Mouse (Mus musculus) hindbrain, postnatal 0 days (tissue): ENCODE data around the gene Naa35. TPM values are rescaled to one million over a fixed set of nuclear protein-coding genes. Genes with fewer than 3 reads are reported as not detected.

Source experiments
- ATAC-seq: fragments of 200-750 bp; cut with Nextera tagmentation; 2 replicates; pipeline ENCODE4 v1.8.0; 2017; ENCODE audit warnings: mild to moderate bottlenecking, moderate TSS enrichment, moderate library complexity
- DNase-seq: peaks from one replicate; pipeline ENCODE4 v3.0.0-alpha.2; 2015; ENCODE audit warnings: low spot score
- H3K27ac ChIP-seq: fragments of 300-500 bp; sonication (generic); 2 replicates; pipeline ENCODE4 v1.5.1; 2014; ENCODE audit warnings: mild to moderate bottlenecking
- H3K27me3 ChIP-seq: fragments of 300-500 bp; sonication (generic); 2 replicates; pipeline ENCODE4 v1.6.1; 2014; ENCODE audit warnings: low read length, mixed read lengths; ENCODE audit not compliant: insufficient read depth
- H3K36me3 ChIP-seq: fragments of 300-500 bp; sonication (generic); 2 replicates; pipeline ENCODE4 v1.6.1; 2014; ENCODE audit warnings: low read length, mixed read lengths; ENCODE audit not compliant: insufficient read depth
- H3K4me1 ChIP-seq: fragments of 300-500 bp; sonication (generic); 2 replicates; pipeline ENCODE4 v1.6.1; 2014; ENCODE audit warnings: antibody characterized with exemption, low read length, mixed read lengths; ENCODE audit not compliant: insufficient read depth
- H3K4me2 ChIP-seq: fragments of 300-500 bp; sonication (generic); 2 replicates; pipeline ENCODE4 v1.6.1; 2014; ENCODE audit warnings: low read depth, mild to moderate bottlenecking, low read length, moderate library complexity, mixed read lengths
- H3K4me3 ChIP-seq: fragments of 300-500 bp; sonication (generic); 2 replicates; pipeline ENCODE4 v1.5.1; 2014; ENCODE audit warnings: low read length
- H3K9ac ChIP-seq: fragments of 300-500 bp; sonication (generic); replicated peaks from 2 replicates; pipeline ENCODE4 v1.6.1; 2014; ENCODE audit warnings: mild to moderate bottlenecking, low read length, moderate library complexity, mixed read lengths
- H3K9me3 ChIP-seq: fragments of 300-500 bp; sonication (generic); 2 replicates; pipeline ENCODE4 v1.6.1; 2016; ENCODE audit warnings: low read length, mixed read lengths
- CTCF ChIP-seq: IDR thresholded peaks from 2 replicates; pipeline ENCODE4 v1.5.1; 2016; ENCODE audit warnings: antibody characterized with exemption, control low read depth, low read depth
- WGBS: fragments of 180-500 bp; shearing (Covaris S2); extraction: QIAGEN DNeasy Blood & Tissue Kit; methylation state at CpG from one replicate; pipeline ENCODE4 v1.1.7; 2014; 5-methylcytosine and 5-hydroxymethylcytosine counted together
- polyA plus RNA-seq: library from polyadenylated mRNA; unstranded; fragments of >200 nt; fragmentation: Nextera tagmentation; extraction: Ambion mirVana; gene quantifications from 2 replicates; pipeline ENCODE4 v1.2.1, GENCODE M21; 2015
- total RNA-seq: library from RNA; depleted of rRNA; stranded (reverse); fragments of >200 nt; gene quantifications from 2 replicates; pipeline ENCODE4 v1.2.3, GENCODE M21; 2014

Naa35 gene
- total and polyA plus RNA-seq, 2 experiments from 2014 or later = 98.5 to 99.6 TPM

- H3K36me3 ChIP-seq = peaks cover 34% of the 10 kb centered on the region
- WGBS = 88% methylated on average over 4 of the region's 4 CpGs
- H3K27ac ChIP-seq = no peak overlapping the region
- no peaks in the 10 kb centered on the region for H3K4me1 ChIP-seq
- ATAC-seq = no peak
- no peak overlapping the region for H3K4me2 ChIP-seq
- no peak overlapping the region for H3K4me3 ChIP-seq
- no peak overlapping the region for H3K9ac ChIP-seq
- H3K27me3 ChIP-seq = no peaks in the 10 kb centered on the region
- no peak for DNase-seq
- H3K9me3 ChIP-seq = no peaks in the 10 kb centered on the region
- no peak for TF ChIP-seq CTCF
Observed at GRCm38 (mm10) chr13:59615152-59615551, 30.1 kb downstream of the Naa35 start.

- Histone ChIP-seq H3K27ac (no peak overlapping the region), H3K9ac (no peak overlapping the region), H3K9me3 (no peaks in the 10 kb centered on the region), H3K27me3 (no peaks in the 10 kb centered on the region), H3K36me3 (peaks cover 32% of the 10 kb centered on the region), H3K4me3 (no peak overlapping the region), H3K4me1 (no peaks in the 10 kb centered on the region), H3K4me2 (no peak overlapping the region)
- no peak for TF ChIP-seq CTCF
- ATAC-seq (no peak), DNase-seq (no peak)
- 87% methylated on average over 4 of the region's 4 CpGs for WGBS
Observed at GRCm38 (mm10) chr13:59615554-59615953, 30.5 kb downstream of the Naa35 start.

- Histone ChIP-seq H3K36me3 (peaks cover 40% of the 10 kb centered on the region), H3K27ac (no peak overlapping the region), H3K27me3 (no peaks in the 10 kb centered on the region), H3K4me3 (no peak overlapping the region), H3K9me3 (no peaks in the 10 kb centered on the region), H3K9ac (no peak overlapping the region), H3K4me2 (no peak overlapping the region), H3K4me1 (no peaks in the 10 kb centered on the region)
- DNase-seq (no peak), ATAC-seq (no peak)
- no peak for TF ChIP-seq CTCF
- 86% methylated on average over 6 of the region's 6 CpGs for WGBS
Observed at GRCm38 (mm10) chr13:59618463-59618862, 33.4 kb downstream of the Naa35 start.

- H3K36me3 ChIP-seq = peaks cover 55% of the 10 kb centered on the region
- no peaks in the 10 kb centered on the region for H3K9me3 ChIP-seq
- WGBS = 91% methylated on average over 7 of the region's 7 CpGs
- no peaks in the 10 kb centered on the region for H3K27me3 ChIP-seq
- TF ChIP-seq CTCF = no peak
- no peak overlapping the region for H3K27ac ChIP-seq
- H3K4me1 ChIP-seq = no peaks in the 10 kb centered on the region
- no peak for ATAC-seq
- no peak overlapping the region for H3K4me3 ChIP-seq
- H3K4me2 ChIP-seq = no peak overlapping the region
- H3K9ac ChIP-seq = no peak overlapping the region
- DNase-seq = no peak
Observed at GRCm38 (mm10) chr13:59621643-59622489, 36.8 kb downstream of the Naa35 start.

GRCm38 (mm10) chr13:59624389-59624788 lies 39.3 kb downstream of the Naa35 start:
- Histone ChIP-seq H3K4me1 (no peaks in the 10 kb centered on the region), H3K36me3 (peaks cover 49% of the 10 kb centered on the region), H3K27ac (no peak overlapping the region), H3K9ac (no peak overlapping the region), H3K27me3 (no peaks in the 10 kb centered on the region), H3K4me2 (no peak overlapping the region), H3K4me3 (no peak overlapping the region), H3K9me3 (no peaks in the 10 kb centered on the region)
- no peak for DNase-seq
- 87% methylated on average over 3 of the region's 3 CpGs for WGBS
- ATAC-seq = no peak
- TF ChIP-seq CTCF = no peak

- no peaks in the 10 kb centered on the region for H3K27me3 ChIP-seq
- no peaks in the 10 kb centered on the region for H3K4me1 ChIP-seq
- no peak overlapping the region for H3K4me3 ChIP-seq
- no peak overlapping the region for H3K9ac ChIP-seq
- ATAC-seq (no peak), DNase-seq (no peak)
- H3K36me3 ChIP-seq = peaks cover 53% of the 10 kb centered on the region
- 92% methylated on average over 5 of the region's 5 CpGs for WGBS
- no peaks in the 10 kb centered on the region for H3K9me3 ChIP-seq
- no peak overlapping the region for H3K4me2 ChIP-seq
- no peak overlapping the region for H3K27ac ChIP-seq
- no peak for TF ChIP-seq CTCF
Observed at GRCm38 (mm10) chr13:59624903-59625302, 39.8 kb downstream of the Naa35 start.

- DNase-seq (no peak), ATAC-seq (no peak)
- no peak overlapping the region for H3K4me3 ChIP-seq
- H3K27me3 ChIP-seq = no peaks in the 10 kb centered on the region
- H3K4me2 ChIP-seq = no peak overlapping the region
- WGBS = 93% methylated on average over 7 of the region's 7 CpGs
- no peaks in the 10 kb centered on the region for H3K9me3 ChIP-seq
- no peak for TF ChIP-seq CTCF
- H3K9ac ChIP-seq = no peak overlapping the region
- H3K4me1 ChIP-seq = no peaks in the 10 kb centered on the region
- peaks cover 64% of the 10 kb centered on the region for H3K36me3 ChIP-seq
- H3K27ac ChIP-seq = no peak overlapping the region
Observed at GRCm38 (mm10) chr13:59626739-59627138, 41.7 kb downstream of the Naa35 start.
